Mouse (Mus musculus) ES-E14 (cell line): ENCODE measurements around the gene Vwf.

ENCODE experiments used
- MAFK ChIP-seq: IDR thresholded peaks from 2 replicates; pipeline ENCODE4 v1.6.1; 2014; ENCODE audit warnings: mild to moderate bottlenecking, low read depth, low read length, inconsistent platforms; ENCODE audit not compliant: insufficient read depth
- ZC3H11A ChIP-seq: IDR thresholded peaks from 2 replicates; pipeline ENCODE4 v1.6.1; 2012; ENCODE audit warnings: low read depth, mild to moderate bottlenecking, inconsistent platforms, low read length, borderline replicate concordance
- ZNF384 ChIP-seq: IDR thresholded peaks from 2 replicates; pipeline ENCODE4 v1.6.1; 2012; ENCODE audit warnings: low read depth, low read length, inconsistent platforms

DNA sequence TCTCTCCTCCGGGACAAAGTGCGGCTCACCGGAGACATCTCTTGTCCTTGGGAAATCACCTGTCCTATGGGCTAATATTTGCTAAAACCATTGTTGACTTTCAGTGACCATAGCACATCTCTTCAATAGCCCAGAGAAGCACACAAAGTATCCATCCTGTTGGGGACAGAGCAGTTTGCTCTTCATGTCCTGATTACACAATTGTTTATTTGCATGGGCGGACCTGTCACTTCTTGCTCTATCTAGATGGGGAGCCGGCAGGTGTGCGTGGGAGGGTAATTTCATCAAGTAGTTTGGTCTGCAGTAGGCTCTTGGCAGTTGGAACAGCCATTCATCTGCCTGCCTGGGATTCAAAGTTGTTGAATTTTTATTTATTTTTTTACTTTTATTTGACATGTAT is 28.5 kb downstream of the Vwf start:
- TF ChIP-seq ZNF384 (no peak), MAFK (no peak), ZC3H11A (no peak)
